Mouse (Mus musculus): Measurements from ENCODE around the gene Cnot6l.

The Cnot6l gene

DNA sequence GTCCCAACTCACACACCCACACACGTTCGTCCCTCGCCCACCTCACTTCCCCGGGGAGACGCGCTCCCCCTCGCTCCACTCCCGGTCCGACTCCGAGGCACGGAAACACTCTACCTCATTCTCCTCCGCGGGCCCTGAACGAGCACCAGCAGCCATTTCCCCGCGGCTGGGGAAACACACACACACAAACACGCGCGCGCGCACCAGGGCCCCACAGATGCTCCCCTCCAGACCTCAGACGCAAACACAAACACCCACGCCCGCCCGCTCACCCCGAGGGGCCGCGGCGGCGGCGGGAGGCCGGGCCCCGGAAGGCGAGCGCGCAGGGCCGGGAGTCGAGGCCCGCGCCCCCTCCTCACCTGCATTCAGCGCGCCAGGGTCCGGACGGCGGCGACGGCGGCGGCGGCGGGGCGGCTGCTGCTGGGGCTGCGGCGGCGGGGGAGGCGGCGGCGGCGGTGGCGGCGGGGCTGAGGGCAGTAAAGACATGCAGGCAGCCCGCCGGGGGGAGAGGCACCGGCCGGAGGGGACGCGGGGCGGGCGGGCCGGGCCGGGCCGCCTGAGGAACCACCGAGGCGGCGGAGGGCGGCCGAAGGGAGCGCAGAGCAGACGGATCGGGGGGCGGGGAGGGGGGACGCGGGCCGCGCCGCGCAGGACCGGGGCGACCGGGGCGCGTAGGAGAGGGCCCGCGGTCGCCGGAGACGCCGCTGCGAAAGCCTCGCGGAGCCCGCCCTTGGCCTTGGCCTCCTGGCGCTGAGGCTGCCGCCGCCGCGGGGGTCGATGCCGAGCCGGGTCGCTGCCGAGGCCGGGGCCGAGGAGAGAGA is 2.2 kb downstream of the Cnot6l start:
- DNase-seq (ENCODE audit: low spot score in 2 of 2), result peak in 1 of 2 experiments; percentile 53

- no peak for DNase-seq (ENCODE audit: low spot score in 2 of 2)
Observed at GRCm38 (mm10) chr5:96161263-96161577, 2.8 kb downstream of the Cnot6l start.

DNA sequence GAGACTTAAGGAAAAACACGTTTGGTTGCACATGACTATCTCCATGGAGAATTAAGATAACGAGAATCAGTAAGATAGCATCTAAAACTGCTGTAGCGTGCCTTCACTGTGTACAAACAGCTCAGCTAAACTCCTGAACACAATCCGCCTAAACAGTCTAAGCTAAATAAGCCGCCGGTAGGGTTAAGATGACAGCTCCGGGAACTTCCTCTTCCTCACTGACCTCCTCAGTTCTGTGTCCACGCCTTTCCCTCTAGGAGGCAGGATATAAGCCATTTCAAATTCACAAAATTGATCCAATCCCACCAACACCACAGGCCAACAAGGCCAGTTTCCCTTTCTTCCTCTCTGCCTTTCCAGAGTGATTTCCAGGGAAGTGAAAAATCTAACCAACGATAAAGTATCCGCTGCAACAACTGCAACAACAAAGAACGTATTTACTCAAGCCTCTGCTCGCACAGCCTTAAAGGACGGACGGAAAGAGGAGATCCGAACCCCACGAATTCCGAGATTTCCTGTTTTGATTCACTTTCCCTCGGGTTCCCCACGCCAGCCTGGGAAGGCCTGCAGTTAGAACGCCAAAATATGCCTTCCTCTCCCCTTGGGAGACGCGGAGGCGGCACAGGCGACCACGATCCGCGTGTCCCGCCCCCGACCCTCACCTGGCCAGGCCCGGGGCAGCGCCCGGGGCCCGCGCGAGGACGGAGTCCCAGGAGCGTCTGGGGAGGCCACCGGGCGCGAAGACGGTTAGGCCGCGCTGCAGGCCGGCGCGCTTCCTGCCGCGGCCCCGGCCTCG is 3.3 kb downstream of the Cnot6l start:
- DNase-seq (ENCODE audit: low spot score in 2 of 2), result peak in 1 of 2 experiments; percentile 5

DNA sequence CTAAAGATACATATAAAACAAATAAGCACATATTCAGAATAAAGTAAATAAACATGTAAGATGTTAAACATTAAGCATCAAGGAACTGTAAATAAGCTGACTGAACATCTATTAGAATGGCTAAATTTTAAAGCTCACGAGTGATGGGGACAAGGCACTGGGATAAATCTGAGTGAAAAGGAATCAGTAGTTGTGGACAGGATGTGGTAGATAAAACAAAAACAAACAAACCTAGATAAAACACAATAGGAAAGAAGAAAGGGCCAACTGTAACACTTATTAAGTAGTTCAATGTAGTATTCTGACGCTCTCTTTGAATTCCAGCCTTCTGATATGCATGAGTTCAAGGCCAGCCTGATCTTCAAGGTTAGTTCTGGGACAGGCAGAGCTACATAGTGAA is 21.6 kb downstream of the Cnot6l start:
- DNase-seq (ENCODE audit: low spot score in 2 of 2), result no peak

DNA sequence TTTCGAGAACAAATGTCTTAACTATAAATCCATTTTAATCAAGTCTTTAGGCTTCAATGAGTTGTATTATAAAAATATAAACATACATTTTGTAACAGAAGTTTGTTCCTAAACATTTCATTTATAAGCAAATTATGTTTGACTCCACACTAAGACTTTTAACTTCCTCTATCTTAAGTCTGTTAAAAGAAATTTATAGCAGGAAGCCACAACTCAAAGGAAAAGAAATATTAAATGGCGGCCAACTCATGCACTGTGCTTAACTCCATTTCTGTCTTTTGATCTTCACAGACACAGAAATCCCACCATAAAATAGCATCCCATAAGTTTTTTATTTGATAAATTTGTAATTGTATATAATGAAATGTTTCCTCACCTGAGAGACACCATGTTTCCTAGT is 33.3 kb downstream of the Cnot6l start:
- DNase-seq (ENCODE audit: low spot score in 2 of 2), result no peak

GRCm38 (mm10) chr5:96126856-96127255 is 37.1 kb downstream of the Cnot6l start:
- no peak for DNase-seq (ENCODE audit: low spot score in 2 of 2)

DNA sequence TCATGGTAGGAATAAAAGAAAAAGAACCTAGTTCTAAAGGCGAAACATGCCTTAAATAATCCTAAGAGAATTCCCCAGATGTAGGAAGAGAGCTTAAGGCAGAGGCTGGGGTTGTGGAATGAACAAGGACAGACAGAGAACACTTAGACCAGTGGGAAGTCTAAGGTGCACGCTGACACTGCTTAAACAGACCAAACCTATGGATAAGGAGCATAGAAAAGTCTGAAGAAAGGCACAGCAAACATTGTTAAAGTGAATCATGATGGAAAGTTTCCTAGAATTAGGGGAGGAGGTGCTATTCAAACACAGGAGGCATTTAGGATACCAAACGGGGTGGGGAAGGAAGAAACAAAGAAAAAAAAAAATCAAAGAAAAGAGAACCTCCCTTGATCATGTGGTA is 49.0 kb downstream of the Cnot6l start:
- no peak for DNase-seq (ENCODE audit: low spot score in 2 of 2)

GRCm38 (mm10) chr5:96104644-96105043 is 59.3 kb downstream of the Cnot6l start:
- no peak for DNase-seq (ENCODE audit: low spot score in 2 of 2)

DNA sequence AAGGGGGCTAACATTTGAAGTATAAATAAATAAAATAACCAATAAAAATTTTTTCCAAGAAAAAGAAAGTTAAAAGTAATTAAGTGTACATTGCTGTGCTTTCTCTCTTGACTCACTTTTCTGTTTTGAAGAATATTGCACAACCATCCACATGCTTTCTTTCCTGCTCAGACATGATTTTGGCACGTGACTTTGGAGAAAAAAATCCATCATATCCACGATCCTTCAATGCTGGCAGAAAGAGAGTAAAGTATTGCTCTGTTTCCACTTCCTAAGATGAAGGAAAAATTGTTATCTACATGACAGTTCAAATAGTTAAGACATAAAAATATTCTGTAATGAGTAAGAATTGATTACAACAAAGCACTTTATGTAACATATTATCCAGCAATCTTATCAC is 72.5 kb downstream of the Cnot6l start:
- DNase-seq (ENCODE audit: low spot score in 2 of 2), result no peak

GRCm38 (mm10) chr5:96085324-96085723 is 78.6 kb downstream of the Cnot6l start:
- no peak for DNase-seq (ENCODE audit: low spot score in 2 of 2)

- DNase-seq (ENCODE audit: low spot score in 2 of 2), result no peak
Observed at GRCm38 (mm10) chr5:96079026-96079425, 84.9 kb downstream of the Cnot6l start.

GRCm38 (mm10) chr5:96065591-96065990 is 98.4 kb downstream of the Cnot6l start:
- no peak for DNase-seq (ENCODE audit: low spot score in 2 of 2)

DNA sequence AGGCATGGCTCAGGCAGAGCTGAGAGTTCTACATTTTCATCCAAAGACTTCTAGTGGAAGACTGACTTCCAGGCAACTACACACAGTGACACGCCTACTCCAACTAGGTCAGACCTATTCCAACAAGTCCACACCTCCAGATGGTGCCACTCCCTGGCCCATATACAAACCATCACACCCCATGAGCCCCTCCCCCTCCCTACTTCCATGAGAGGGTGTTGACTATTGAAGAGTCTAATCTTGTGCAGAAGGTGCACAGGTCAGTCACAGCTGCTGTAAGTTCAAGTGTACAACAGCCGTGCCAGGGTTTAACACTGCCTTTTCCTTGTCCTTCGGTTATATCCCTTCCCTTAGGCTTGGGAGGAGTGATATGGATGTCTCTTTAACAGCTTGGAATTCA is 121.5 kb downstream of the Cnot6l start:
- no peak for DNase-seq (ENCODE audit: low spot score in 2 of 2)

DNA sequence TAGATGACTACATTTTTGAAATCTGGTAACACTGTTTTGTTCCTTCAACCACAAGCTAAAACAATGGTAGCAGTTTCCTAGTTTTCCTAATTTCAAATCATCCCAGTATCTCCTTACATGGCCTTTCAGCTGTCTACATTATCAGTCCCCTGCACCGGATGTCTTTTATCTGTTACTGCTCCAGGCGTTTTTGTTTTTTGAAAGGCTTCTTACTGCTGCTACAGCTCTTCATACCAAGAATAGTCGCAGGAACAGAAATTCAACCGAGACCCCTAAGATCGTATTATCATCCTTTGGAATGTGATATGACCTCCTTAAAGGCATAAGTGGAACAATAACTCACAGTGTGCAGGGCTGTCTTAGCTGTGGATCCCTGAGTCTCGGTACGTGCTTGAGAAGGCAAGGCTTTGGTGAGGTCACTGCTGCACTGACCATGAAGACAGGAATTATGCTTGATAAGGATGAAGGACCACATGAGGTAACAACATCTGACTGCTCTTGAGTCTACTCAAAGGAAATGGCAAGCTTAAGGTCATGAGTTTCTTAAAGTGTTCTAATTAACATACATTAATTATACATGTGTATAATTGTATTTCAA is 122.4 kb downstream of the Cnot6l start:
- DNase-seq (ENCODE audit: low spot score in 2 of 2), result no peak

GRCm38 (mm10) chr5:96039188-96039840 is 124.7 kb downstream of the Cnot6l start:
- DNase-seq (ENCODE audit: low spot score in 2 of 2), result no peak

DNA sequence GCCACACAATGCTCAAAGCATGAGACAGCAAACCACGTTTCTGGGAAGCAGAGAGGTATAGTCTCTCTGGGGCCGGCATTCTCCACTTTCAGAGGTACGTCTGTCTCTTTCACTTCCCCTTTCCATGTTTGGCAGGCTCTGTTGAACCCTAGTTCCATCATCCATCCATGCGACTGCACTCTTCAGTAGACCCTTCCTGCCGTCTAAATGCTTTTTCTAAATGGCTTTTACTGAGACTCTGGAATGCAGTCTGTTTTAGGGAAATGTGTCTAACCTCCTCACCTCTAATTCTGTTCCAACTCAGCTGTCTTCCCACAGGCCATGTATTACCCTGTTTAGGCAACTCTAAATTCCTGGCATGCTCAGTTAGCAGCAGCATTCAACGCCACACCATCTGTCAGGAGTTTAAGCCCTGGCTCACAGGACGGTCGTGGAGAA is 126.3 kb downstream of the Cnot6l start:
- no peak for DNase-seq (ENCODE audit: low spot score in 2 of 2)

DNA sequence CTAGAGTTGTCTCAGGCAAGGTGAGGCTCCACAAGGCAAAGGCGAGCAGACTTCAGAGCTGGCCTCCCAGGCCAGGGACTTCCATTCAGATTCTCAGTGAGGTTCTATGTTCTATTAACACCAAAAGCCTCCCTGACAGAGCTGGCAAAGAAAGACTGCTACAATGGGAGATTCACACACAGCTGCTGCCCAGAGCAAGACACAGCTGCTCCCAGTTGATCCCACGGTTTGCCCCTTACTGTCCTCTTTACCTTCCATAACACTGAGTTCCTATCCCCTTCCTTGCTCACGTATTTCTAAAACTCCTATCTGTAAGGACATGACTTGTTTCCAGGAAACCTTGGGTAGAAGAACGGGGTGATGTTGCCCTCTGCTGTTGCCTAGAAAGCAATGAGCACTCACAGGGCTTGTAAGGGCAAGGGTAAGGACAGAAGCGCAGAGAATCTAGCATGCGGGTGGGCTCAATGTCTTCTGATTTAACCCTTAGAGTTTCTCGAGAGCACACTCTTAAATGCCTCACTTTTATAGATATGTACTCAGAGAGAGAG is 127.8 kb downstream of the Cnot6l start:
- no peak for DNase-seq (ENCODE audit: low spot score in 2 of 2)

GRCm38 (mm10) chr5:96034101-96034500 is 129.9 kb downstream of the Cnot6l start:
- DNase-seq (ENCODE audit: low spot score in 2 of 2), result no peak

- no peak for DNase-seq (ENCODE audit: low spot score in 2 of 2)
Observed at GRCm38 (mm10) chr5:96029821-96030220, 134.2 kb downstream of the Cnot6l start.
